Mouse (Mus musculus) heart, embryonic 10.5 days (tissue): ENCODE measurements at regions not wholly inside any gene's neighbourhood (a gene's known extent, or its start where the extent isn't known, plus 50 kb on each side); places are given as distances from the start of the nearest gene placed in this dataset.

Source experiments
- DNase-seq: peaks from one replicate; pipeline ENCODE4 v3.0.0-alpha.2; 2017; ENCODE audit warnings: low spot score
- H3K27ac ChIP-seq: fragments of 300-500 bp; sonication (generic); 2 replicates; pipeline ENCODE4 v1.5.1; 2016; ENCODE audit warnings: mild to moderate bottlenecking
- H3K27me3 ChIP-seq: fragments of 300-500 bp; sonication (generic); 2 replicates; pipeline ENCODE4 v1.6.1; 2016; ENCODE audit warnings: mild to moderate bottlenecking; ENCODE audit not compliant: poor library complexity, insufficient read depth, severe bottlenecking
- H3K36me3 ChIP-seq: fragments of 300-500 bp; sonication (generic); 2 replicates; pipeline ENCODE4 v1.6.1; 2016; ENCODE audit warnings: mild to moderate bottlenecking, moderate library complexity
- H3K4me1 ChIP-seq: fragments of 300-500 bp; sonication (generic); 2 replicates; pipeline ENCODE4 v1.6.1; 2016; ENCODE audit warnings: mild to moderate bottlenecking
- H3K4me3 ChIP-seq: fragments of 300-500 bp; sonication (generic); 2 replicates; pipeline ENCODE4 v1.5.1; 2016; ENCODE audit warnings: mild to moderate bottlenecking, moderate library complexity
- H3K9me3 ChIP-seq: fragments of 300-500 bp; sonication (generic); 2 replicates; pipeline ENCODE4 v1.6.1; 2016; ENCODE audit warnings: mild to moderate bottlenecking, moderate library complexity
- WGBS: fragments of 180-500 bp; shearing (Covaris S2); methylation state at CpG from one replicate; pipeline ENCODE4 v1.1.7; 2016; 5-methylcytosine and 5-hydroxymethylcytosine counted together

DNA sequence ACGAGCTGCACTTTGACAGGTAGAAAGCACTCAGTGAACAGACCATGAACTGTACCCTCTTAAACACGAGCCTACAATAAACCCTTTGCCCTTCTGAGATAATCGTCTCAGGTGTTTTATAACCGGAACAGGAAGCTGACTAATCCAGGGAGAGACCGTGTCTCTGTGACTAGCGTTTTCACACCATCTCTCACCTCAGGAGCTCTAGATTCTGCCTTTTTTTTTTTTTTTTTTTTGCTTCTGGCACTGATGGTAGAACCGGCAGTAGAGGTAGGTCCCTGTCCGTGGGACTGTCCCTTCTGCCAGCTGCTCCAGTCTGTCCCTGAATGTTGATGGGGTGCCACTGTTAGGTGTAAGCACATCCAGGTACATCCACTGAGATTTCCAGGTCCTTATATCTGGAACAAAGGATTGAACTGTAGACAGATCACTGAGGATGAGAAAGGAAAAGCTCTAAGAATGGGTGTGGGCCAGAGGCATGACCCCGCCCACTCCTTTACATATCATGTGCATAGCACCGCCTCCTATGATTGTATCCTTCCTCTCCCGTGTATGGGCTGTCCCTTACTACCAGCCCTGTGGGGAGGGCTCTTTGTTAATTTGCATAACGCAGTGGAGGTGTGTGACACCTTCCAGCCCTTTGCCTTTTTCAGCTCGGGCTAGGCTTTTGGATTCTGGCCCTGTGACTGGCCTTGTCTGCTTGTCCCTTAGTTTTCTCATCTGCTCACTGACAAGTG is 70.7 kb upstream of the Lrpap1 start:
- peaks cover 11% of the 10 kb centered on the region; the same call in 1 of the 2 replicates for H3K4me1 ChIP-seq
- no peaks in the 10 kb centered on the region for H3K36me3 ChIP-seq
- no peak overlapping the region for H3K27ac ChIP-seq
- DNase-seq = no peak
- H3K9me3 ChIP-seq = no peaks in the 10 kb centered on the region
- no peak overlapping the region for H3K4me3 ChIP-seq
- H3K27me3 ChIP-seq = peaks cover 10% of the 10 kb centered on the region
- 48% methylated on average over 13 of the region's 13 CpGs for WGBS

- Histone ChIP-seq H3K27ac (no peak overlapping the region), H3K4me1 (peaks cover 11% of the 10 kb centered on the region), H3K9me3 (no peaks in the 10 kb centered on the region), H3K36me3 (no peaks in the 10 kb centered on the region), H3K27me3 (peaks cover 10% of the 10 kb centered on the region), H3K4me3 (no peak overlapping the region)
- WGBS = 63% methylated on average over 4 of the region's 4 CpGs
- no peak for DNase-seq
Observed at GRCm38 (mm10) chr5:35174318-35174717, 68.8 kb upstream of the Lrpap1 start.

- H3K36me3 ChIP-seq = no peaks in the 10 kb centered on the region
- no peaks in the 10 kb centered on the region; the same call in none of the 2 replicates for H3K27me3 ChIP-seq
- H3K4me1 ChIP-seq = peaks cover 13% of the 10 kb centered on the region; the same call in 1 of the 2 replicates
- H3K9me3 ChIP-seq = no peaks in the 10 kb centered on the region
- no peak overlapping the region for H3K27ac ChIP-seq
- no peak overlapping the region for H3K4me3 ChIP-seq
- WGBS = 89% methylated on average over 3 of the region's 3 CpGs
- DNase-seq = no peak
Observed at GRCm38 (mm10) chr5:35171336-35171735, 65.8 kb upstream of the Lrpap1 start.

- WGBS = 84% methylated on average over 11 of the region's 11 CpGs
- peaks cover 20% of the 10 kb centered on the region for H3K4me1 ChIP-seq
- no peaks in the 10 kb centered on the region for H3K36me3 ChIP-seq
- no peak overlapping the region for H3K4me3 ChIP-seq
- no peaks in the 10 kb centered on the region for H3K9me3 ChIP-seq
- no peak overlapping the region for H3K27ac ChIP-seq
- no peak for DNase-seq
- H3K27me3 ChIP-seq = no peaks in the 10 kb centered on the region; the same call in 1 of the 2 replicates
Observed at GRCm38 (mm10) chr5:35170369-35171130, 65.0 kb upstream of the Lrpap1 start.

DNA sequence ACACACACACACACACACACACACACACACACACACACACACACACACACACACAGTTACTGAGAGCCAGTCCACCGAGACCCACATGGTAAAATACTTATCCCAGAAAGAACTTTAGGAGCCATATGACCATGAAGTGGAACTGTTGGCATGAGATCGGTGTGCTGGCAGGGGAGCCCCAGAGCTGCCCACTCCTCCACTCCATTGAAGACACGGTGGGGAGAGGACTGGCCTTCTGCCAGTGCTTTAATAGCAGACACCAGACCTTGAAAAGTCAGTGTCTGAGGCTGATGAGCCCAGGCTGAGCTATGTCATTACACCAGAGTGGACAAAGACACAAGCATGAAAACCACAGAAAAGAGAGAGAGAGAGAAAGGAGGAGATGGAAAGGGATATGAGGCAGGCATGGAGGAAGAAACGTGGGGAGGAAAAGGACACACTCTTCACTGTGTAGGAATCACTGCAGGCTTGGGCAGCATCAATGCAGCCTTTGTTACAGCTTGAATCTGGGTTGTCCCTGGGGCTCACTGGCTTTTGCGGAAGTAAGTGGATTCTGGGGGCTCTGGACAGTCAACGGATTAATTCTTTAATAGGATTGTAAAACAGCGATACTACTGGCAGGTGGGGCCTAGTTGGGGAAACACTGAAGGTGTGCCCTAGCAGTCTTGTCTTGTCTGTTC is 64.2 kb upstream of the Lrpap1 start:
- Histone ChIP-seq H3K27ac (no peak overlapping the region), H3K4me1 (peaks cover 28% of the 10 kb centered on the region), H3K9me3 (no peaks in the 10 kb centered on the region), H3K27me3 (no peaks in the 10 kb centered on the region; the same call in 1 of the 2 replicates), H3K4me3 (no peak overlapping the region), H3K36me3 (no peaks in the 10 kb centered on the region)
- 84% methylated on average over 7 of the region's 7 CpGs for WGBS
- no peak for DNase-seq

DNA sequence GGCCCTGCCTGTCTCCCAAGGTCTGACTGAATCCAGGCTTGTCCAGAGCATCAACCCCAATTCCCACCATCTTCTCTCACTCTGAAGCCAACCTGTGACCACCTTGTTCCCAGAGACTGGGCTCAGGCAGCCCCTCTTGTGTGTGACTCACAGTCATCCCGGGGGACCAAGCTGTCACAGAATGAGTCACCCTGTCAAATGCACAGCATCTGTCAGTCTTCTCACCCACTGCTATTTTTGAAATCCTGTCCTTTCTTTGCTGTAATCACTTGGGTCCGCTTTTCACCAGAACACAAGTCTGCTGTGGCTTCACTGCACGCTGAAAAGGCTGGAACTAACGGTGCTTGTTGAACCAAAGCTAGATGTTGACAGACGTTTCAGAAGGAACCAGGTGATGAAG is 63.3 kb upstream of the Lrpap1 start:
- 40% methylated on average over 5 of the region's 5 CpGs for WGBS
- Histone ChIP-seq H3K9me3 (no peaks in the 10 kb centered on the region), H3K27ac (0 out of 2 replicates have a peak overlapping the region, but pooled peaks have one; percentile 16), H3K27me3 (no peaks in the 10 kb centered on the region; the same call in 1 of the 2 replicates), H3K4me1 (peaks cover 29% of the 10 kb centered on the region), H3K4me3 (no peak overlapping the region), H3K36me3 (no peaks in the 10 kb centered on the region)
- DNase-seq = no peak

DNA sequence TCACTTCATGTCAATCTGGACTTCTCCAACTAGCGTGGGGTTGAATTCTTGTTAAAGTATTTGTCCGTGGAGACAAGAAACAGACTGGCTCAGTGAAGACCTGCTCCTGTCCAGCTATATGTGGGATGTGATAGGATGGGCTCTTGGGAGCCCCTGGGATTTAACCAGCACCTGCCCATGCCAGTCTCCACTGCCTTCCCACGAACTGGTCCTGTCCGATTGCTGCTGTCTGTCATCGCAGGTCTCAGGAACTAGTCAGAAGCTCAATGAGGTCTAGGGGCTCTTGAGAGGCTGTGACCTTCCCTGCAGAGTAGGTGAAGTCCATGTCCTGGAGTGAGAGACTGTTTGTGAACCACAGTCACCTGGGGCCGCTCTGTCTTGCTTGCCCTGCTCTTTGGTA is 62.8 kb upstream of the Lrpap1 start:
- no peaks in the 10 kb centered on the region; the same call in 1 of the 2 replicates for H3K27me3 ChIP-seq
- H3K4me1 ChIP-seq = peaks cover 29% of the 10 kb centered on the region
- WGBS = 71% methylated on average over 6 of the region's 6 CpGs
- no peaks in the 10 kb centered on the region for H3K36me3 ChIP-seq
- no peaks in the 10 kb centered on the region for H3K9me3 ChIP-seq
- no peak for DNase-seq
- H3K4me3 ChIP-seq = no peak overlapping the region
- H3K27ac ChIP-seq = no peak overlapping the region

DNA sequence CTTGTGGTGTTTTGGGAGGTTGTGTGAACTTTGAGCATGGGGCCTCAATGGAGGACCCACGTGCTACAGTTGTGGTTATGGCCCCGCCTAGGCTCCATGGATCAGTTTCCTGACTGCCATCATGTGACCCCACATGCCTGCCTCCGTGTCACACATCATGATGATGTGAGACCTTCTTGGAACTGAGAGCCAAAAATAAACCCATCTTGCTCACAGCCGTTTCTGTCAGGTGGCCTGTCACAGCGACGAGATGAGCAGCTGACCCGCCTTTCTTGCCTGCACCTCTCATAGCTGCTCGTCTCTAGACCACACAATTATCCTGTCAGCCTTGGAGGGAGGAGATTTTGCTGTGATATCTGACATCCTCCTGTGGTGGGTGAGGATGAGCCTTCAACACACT is 60.4 kb upstream of the Lrpap1 start:
- H3K36me3 ChIP-seq = no peaks in the 10 kb centered on the region
- H3K9me3 ChIP-seq = no peaks in the 10 kb centered on the region
- H3K27ac ChIP-seq = 0 out of 2 replicates have a peak overlapping the region, but pooled peaks have one; percentile 9
- H3K27me3 ChIP-seq = no peaks in the 10 kb centered on the region; the same call in 1 of the 2 replicates
- peak; percentile 82 for DNase-seq
- 49% methylated on average over 8 of the region's 8 CpGs for WGBS
- peaks cover 40% of the 10 kb centered on the region for H3K4me1 ChIP-seq
- H3K4me3 ChIP-seq = no peak overlapping the region

DNA sequence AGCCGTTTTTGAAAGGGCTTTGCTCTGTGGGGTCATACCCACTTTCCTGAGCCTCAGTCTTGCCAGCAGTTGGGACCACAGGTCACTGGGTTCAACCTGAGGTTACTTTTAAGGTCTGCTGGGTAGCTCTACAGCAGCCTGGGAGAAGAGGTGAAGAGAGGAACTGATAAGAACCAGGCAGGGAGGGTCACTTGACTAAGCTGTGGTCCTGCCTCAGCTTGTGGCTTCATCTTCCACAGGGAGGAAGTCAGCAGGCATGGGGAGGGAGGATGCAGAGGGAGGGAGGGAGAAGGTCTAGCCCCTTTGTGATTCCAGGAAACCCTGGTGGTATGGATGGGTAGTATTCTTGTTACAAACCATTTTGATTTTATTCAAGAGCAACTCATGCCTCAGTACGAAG is 59.9 kb upstream of the Lrpap1 start:
- no peak for DNase-seq
- WGBS = 58% methylated on average over 2 of the region's 2 CpGs
- Histone ChIP-seq H3K4me3 (no peak overlapping the region), H3K9me3 (no peaks in the 10 kb centered on the region), H3K27ac (no peak overlapping the region; the same call in 1 of the 2 replicates), H3K4me1 (peaks cover 45% of the 10 kb centered on the region), H3K27me3 (peaks cover 1% of the 10 kb centered on the region; the same call in 1 of the 2 replicates), H3K36me3 (no peaks in the 10 kb centered on the region)

- peak overlapping the region; percentile 74 for H3K27ac ChIP-seq
- 0 out of 2 replicates have a peak, but pooled peaks cover 4% of the 10 kb centered on the region for H3K27me3 ChIP-seq
- H3K36me3 ChIP-seq = no peaks in the 10 kb centered on the region
- H3K4me3 ChIP-seq = no peak overlapping the region
- 89% methylated on average over 4 of the region's 4 CpGs for WGBS
- peaks cover 63% of the 10 kb centered on the region for H3K4me1 ChIP-seq
- DNase-seq = no peak
- H3K9me3 ChIP-seq = no peaks in the 10 kb centered on the region
Observed at GRCm38 (mm10) chr5:35162607-35163006, 57.0 kb upstream of the Lrpap1 start.

DNA sequence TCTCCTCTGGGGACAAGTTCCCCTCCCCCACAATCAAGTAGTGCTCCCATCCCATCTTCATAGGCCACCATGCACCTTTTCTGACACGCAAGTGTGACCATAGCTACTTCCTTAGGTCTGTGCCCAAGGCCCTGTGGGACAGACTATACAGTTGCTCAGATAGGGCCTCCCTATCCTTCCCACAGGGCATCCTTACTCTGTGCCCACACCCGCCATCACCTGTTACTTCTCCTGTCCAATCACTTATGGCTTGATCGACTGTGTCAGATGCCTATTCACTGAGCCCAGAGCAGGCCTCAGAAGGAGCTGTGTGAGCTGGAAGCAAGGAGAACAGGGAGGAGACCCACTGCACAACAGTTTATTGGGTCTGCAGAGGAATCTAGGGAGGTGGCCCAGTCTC is 56.6 kb upstream of the Lrpap1 start:
- 88% methylated on average over 3 of the region's 3 CpGs for WGBS
- DNase-seq = no peak
- H3K4me1 ChIP-seq = peaks cover 68% of the 10 kb centered on the region
- peak overlapping the region; percentile 74 for H3K27ac ChIP-seq
- 0 out of 2 replicates have a peak, but pooled peaks cover 4% of the 10 kb centered on the region for H3K27me3 ChIP-seq
- no peak overlapping the region for H3K4me3 ChIP-seq
- no peaks in the 10 kb centered on the region for H3K36me3 ChIP-seq
- no peaks in the 10 kb centered on the region for H3K9me3 ChIP-seq

DNA sequence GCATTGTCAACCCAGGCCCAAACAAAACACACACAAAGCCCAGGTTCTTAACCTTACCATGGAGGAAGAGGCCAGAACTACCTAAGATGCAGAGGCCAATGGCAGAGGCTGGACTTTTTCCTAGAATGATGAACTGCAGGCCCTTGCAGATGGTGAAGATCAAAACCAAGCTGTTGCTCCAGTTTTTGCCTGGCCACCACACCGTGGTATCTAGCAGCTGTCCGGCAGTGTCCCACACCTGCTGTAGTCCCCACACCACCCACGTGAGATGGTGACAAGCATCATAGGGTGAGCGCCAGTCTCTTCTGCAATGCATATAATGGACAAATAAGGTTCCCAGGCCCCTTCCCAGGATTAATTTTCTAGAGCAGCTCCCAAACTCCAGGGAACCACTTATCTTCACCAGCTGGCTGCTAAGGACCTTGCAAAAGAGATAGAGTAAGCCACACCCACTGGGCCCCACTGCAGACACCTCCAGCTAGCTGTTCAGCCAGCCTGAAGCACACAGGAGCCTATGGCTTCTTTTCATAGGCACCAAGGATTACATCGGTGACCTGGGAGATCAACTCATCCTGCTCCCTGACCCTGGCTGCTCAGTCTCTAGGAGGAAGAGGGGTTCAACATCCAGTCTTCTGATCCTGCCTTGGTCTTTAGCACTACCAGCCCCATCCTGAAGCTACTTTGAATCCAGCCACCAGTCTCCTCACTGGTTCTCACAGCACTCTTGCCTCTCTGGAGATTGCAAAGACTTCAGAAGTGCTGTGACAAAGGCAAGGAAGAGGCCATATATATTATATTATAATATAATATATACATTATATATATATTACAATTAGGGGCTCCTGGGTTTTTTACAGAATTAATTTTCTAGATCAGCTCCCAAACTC is 55.6 kb upstream of the Lrpap1 start:
- Histone ChIP-seq H3K4me1 (peaks cover 67% of the 10 kb centered on the region), H3K4me3 (peak overlapping the region; percentile 19; the same call in 1 of the 2 replicates), H3K27ac (peak overlapping the region; percentile 83), H3K36me3 (no peaks in the 10 kb centered on the region), H3K27me3 (0 out of 2 replicates have a peak, but pooled peaks cover 4% of the 10 kb centered on the region), H3K9me3 (no peaks in the 10 kb centered on the region)
- 38% methylated on average over 5 of the region's 5 CpGs for WGBS
- peak; percentile 90 for DNase-seq
